Mouse (Mus musculus) liver, embryonic 14.5 days (tissue): ENCODE measurements around the gene Podxl2. TPM values are rescaled to one million over a fixed set of nuclear protein-coding genes. Genes with fewer than 3 reads are reported as not detected.
A peak's percentile ranks its signal among the peaks of the same experiment; 100 is the strongest.

Experiments used
- ATAC-seq: fragments of 200-750 bp; cut with Nextera tagmentation; 2 replicates; pipeline ENCODE4 v1.8.0; 2017; ENCODE audit warnings: moderate number of reproducible peaks, mild to moderate bottlenecking, moderate library complexity; ENCODE audit not compliant: insufficient read depth
- DNase-seq, 3 experiments: peaks; one replicate each; pipeline ENCODE4 v3.0.0-alpha.2; 2012 to 2013; ENCODE audit warnings: low read depth in 3 of 3, low spot score in 3 of 3
- H3K27ac ChIP-seq: fragments of 300-500 bp; sonication (generic); 2 replicates; pipeline ENCODE4 v1.5.1; 2014; ENCODE audit warnings: moderate library complexity, mild to moderate bottlenecking, control low read depth, inconsistent platforms
- H3K27me3 ChIP-seq: fragments of 300-500 bp; sonication (generic); 2 replicates; pipeline ENCODE4 v1.6.1; 2014; ENCODE audit warnings: mild to moderate bottlenecking, low read length, moderate library complexity; ENCODE audit not compliant: control insufficient read depth, insufficient read depth
- H3K36me3 ChIP-seq: fragments of 300-500 bp; sonication (generic); replicated peaks from 2 replicates; pipeline ENCODE4 v1.6.1; 2014; ENCODE audit warnings: low read depth; ENCODE audit not compliant: control insufficient read depth, insufficient read depth
- H3K4me1 ChIP-seq, 2 experiments: fragments of 200-500 bp in 1 of 2; fragments of 300-500 bp in 1 of 2; sonication (generic) in 1 of 2; replicated peaks; 2 replicates each; pipeline ENCODE4 v1.6.1; 2012 to 2014; ENCODE audit warnings: antibody characterized with exemption in 1 of 2, inconsistent platforms in 1 of 2, low read length in 1 of 2; ENCODE audit not compliant: control insufficient read depth in 2 of 2, insufficient read depth in 2 of 2
- H3K4me2 ChIP-seq: fragments of 300-500 bp; sonication (generic); 2 replicates; pipeline ENCODE4 v1.6.1; 2014; ENCODE audit warnings: low read depth, mild to moderate bottlenecking, control low read depth, moderate library complexity
- H3K4me3 ChIP-seq, 2 experiments: fragments of 200-500 bp in 1 of 2; fragments of 300-500 bp in 1 of 2; sonication (generic) in 1 of 2; 2 replicates each; pipeline ENCODE4 v1.5.1; 2012 to 2014; ENCODE audit warnings: low read depth in 2 of 2, low read length in 2 of 2, mild to moderate bottlenecking in 2 of 2, control low read depth in 1 of 2, inconsistent platforms in 1 of 2, moderate library complexity in 1 of 2; ENCODE audit not compliant: insufficient read depth in 1 of 2
- H3K9ac ChIP-seq: fragments of 300-500 bp; sonication (generic); replicated peaks from 2 replicates; pipeline ENCODE4 v1.6.1; 2014; ENCODE audit warnings: mild to moderate bottlenecking, control low read depth, moderate library complexity
- H3K9me3 ChIP-seq: fragments of 300-500 bp; sonication (generic); 2 replicates; pipeline ENCODE4 v1.6.1; 2016; ENCODE audit warnings: low read length, mixed read lengths; ENCODE audit not compliant: control insufficient read depth
- CTCF ChIP-seq: IDR thresholded peaks from 2 replicates; pipeline ENCODE4 v1.5.1; 2016; ENCODE audit warnings: antibody characterized with exemption, low read depth, control low read depth
- EP300 ChIP-seq: IDR thresholded peaks from 2 replicates; pipeline ENCODE4 v1.6.1; 2016; ENCODE audit warnings: antibody characterized with exemption, low read depth
- WGBS: fragments of 180-500 bp; shearing (Covaris S2); extraction: QIAGEN DNeasy Blood & Tissue Kit; methylation state at CpG from one replicate; pipeline ENCODE4 v1.1.7; 2014; ENCODE audit not compliant: insufficient replicate concordance; 5-methylcytosine and 5-hydroxymethylcytosine counted together
- polyA plus RNA-seq, 2 experiments: library from polyadenylated mRNA; depleted of rRNA in 1 of 2; stranded (reverse) in 1 of 2; unstranded in 1 of 2; fragments of >200 nt; fragmentation: Nextera tagmentation in 1 of 2; extraction: Ambion mirVana in 1 of 2; gene quantifications; 2 replicates each; pipeline versions ENCODE4 v1.2.1 to v1.2.3; 2012 to 2014

The Podxl2 gene
- polyA plus RNA-seq, 2 experiments, result 1.2 to 1.9 TPM

GRCm38 (mm10) chr6:88858341-88858740 lies 16.5 kb downstream of the Podxl2 start:
- no peak overlapping the region for H3K4me3 ChIP-seq
- TF ChIP-seq EP300 (no peak), CTCF (no peak)
- 70% methylated on average over 7 of the region's 7 CpGs for WGBS

GRCm38 (mm10) chr6:88857830-88858229 lies 17.0 kb downstream of the Podxl2 start:
- Histone ChIP-seq H3K4me3 (no peak overlapping the region), H3K4me1 (no peaks in the 10 kb centered on the region), H3K4me2 (no peak overlapping the region), H3K27ac (no peak overlapping the region), H3K9me3 (no peaks in the 10 kb centered on the region), H3K9ac (no peak overlapping the region), H3K36me3 (no peaks in the 10 kb centered on the region), H3K27me3 (peaks cover 2% of the 10 kb centered on the region)
- WGBS, result 69% methylated on average over 6 of the region's 6 CpGs
- no peak for DNase-seq
- no peak for ATAC-seq
- TF ChIP-seq CTCF (no peak), EP300 (no peak)

More at GRCm38 (mm10) chr6:88858341-88858740, 16.5 kb downstream of the Podxl2 start:
- Histone ChIP-seq H3K9me3 (no peaks in the 10 kb centered on the region), H3K27me3 (peaks cover 2% of the 10 kb centered on the region), H3K27ac (no peak overlapping the region), H3K4me1 (no peaks in the 10 kb centered on the region), H3K9ac (no peak overlapping the region), H3K4me2 (no peak overlapping the region), H3K36me3 (no peaks in the 10 kb centered on the region)
- no peak for ATAC-seq
- no peak for DNase-seq

DNA sequence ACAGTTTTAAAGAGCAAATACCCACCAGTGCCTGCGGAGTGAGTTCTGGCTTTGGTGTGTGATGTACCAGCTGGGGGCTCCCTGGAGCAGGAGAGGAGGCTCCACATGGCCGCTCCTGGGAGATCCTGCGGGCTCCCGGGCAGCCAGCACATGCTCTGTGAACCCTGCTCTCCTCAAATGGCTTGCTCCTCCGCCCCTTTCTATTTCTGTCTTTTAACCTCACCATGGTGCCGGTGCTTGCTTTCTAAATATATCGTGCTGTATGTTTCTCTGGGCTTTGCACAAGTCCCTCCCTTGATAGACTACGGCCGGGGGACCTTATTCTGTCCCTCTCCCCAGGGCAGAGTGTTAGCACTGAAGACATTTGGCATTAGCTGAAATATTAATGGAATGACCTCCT lies 17.6 kb downstream of the Podxl2 start:
- DNase-seq, result no peak
- Histone ChIP-seq H3K27me3 (peaks cover 2% of the 10 kb centered on the region), H3K4me3 (no peak overlapping the region), H3K36me3 (no peaks in the 10 kb centered on the region), H3K9me3 (no peaks in the 10 kb centered on the region), H3K27ac (no peak overlapping the region), H3K9ac (no peak overlapping the region), H3K4me1 (no peaks in the 10 kb centered on the region), H3K4me2 (no peak overlapping the region)
- WGBS, result 27% methylated on average over 9 of the region's 9 CpGs
- TF ChIP-seq EP300 (no peak), CTCF (0 out of 2 replicates have a peak, but pooled peaks have one; percentile 11)
- ATAC-seq, result no peak

- Histone ChIP-seq H3K27me3 (peaks cover 2% of the 10 kb centered on the region), H3K9ac (no peak overlapping the region), H3K4me3 (no peak overlapping the region), H3K27ac (no peak overlapping the region), H3K9me3 (no peaks in the 10 kb centered on the region), H3K4me1 (no peaks in the 10 kb centered on the region), H3K4me2 (no peak overlapping the region), H3K36me3 (no peaks in the 10 kb centered on the region)
- peak; percentile 49 for ATAC-seq
- DNase-seq, result peak; percentile 66 to 70 (median 67)
- WGBS, result 10% methylated on average over 5 of the region's 5 CpGs
- TF ChIP-seq CTCF (peak; percentile 91), EP300 (no peak)
Observed at GRCm38 (mm10) chr6:88855636-88856035, 19.2 kb downstream of the Podxl2 start.

DNA sequence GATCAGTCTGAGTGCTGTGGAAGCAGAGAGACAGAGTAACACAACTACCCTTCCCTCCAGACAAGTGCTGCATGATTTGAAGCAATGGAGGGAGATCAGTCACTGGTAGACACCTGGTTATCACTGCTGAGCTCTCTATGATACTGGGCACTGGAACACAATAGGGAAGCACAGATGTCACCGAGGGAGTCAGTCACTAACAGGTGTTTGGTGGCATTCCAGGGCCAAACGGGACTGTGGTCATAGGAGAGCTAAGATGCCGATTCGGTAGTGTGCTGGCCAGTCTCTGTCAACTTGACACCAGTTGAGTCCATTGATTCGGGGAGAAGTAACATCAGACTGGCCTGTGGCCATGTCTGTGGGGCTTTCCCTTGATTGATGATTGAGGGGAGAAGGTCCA lies 20.3 kb downstream of the Podxl2 start:
- Histone ChIP-seq H3K9ac (no peak overlapping the region), H3K4me1 (no peaks in the 10 kb centered on the region), H3K4me2 (no peak overlapping the region), H3K4me3 (no peak overlapping the region), H3K9me3 (no peaks in the 10 kb centered on the region), H3K36me3 (no peaks in the 10 kb centered on the region), H3K27me3 (peaks cover 2% of the 10 kb centered on the region), H3K27ac (no peak overlapping the region)
- DNase-seq, result no peak
- no peak for ATAC-seq
- 64% methylated on average over 5 of the region's 5 CpGs for WGBS
- no peak for TF ChIP-seq EP300
- TF ChIP-seq CTCF, result no peak
